Mouse (Mus musculus) heart, embryonic 16.5 days (tissue): ENCODE data around the gene Rpgrip1. TPM values are rescaled to one million over a fixed set of nuclear protein-coding genes. Genes with fewer than 3 reads are reported as not detected.
A peak's percentile ranks its signal among the peaks of the same experiment; 100 is the strongest.

ENCODE experiments used
- ATAC-seq: fragments of 200-750 bp; cut with Nextera tagmentation; replicated peaks from 2 replicates; pipeline ENCODE4 v1.8.0; 2017; ENCODE audit warnings: moderate number of reproducible peaks; ENCODE audit not compliant: insufficient read depth, low FRiP score; ENCODE audit errors: extremely low read depth
- H3K27ac ChIP-seq: fragments of 300-500 bp; sonication (generic); 2 replicates; pipeline ENCODE4 v1.5.1; 2014; ENCODE audit warnings: mild to moderate bottlenecking, low read length, control low read depth, moderate library complexity
- H3K27me3 ChIP-seq: fragments of 300-500 bp; sonication (generic); 2 replicates; pipeline ENCODE4 v1.6.1; 2014; ENCODE audit warnings: low read length, mixed read lengths; ENCODE audit not compliant: control insufficient read depth, insufficient read depth
- H3K36me3 ChIP-seq: fragments of 300-500 bp; sonication (generic); 2 replicates; pipeline ENCODE4 v1.6.1; 2014; ENCODE audit not compliant: control insufficient read depth, insufficient read depth
- H3K4me1 ChIP-seq: fragments of 300-500 bp; sonication (generic); 2 replicates; pipeline ENCODE4 v1.6.1; 2014; ENCODE audit warnings: low read length, mixed read lengths; ENCODE audit not compliant: control insufficient read depth, insufficient read depth
- H3K4me2 ChIP-seq: fragments of 300-500 bp; sonication (generic); 2 replicates; pipeline ENCODE4 v1.6.1; 2014; ENCODE audit warnings: low read depth, mild to moderate bottlenecking, control low read depth, low read length
- H3K4me3 ChIP-seq: fragments of 300-500 bp; sonication (generic); 2 replicates; pipeline ENCODE4 v1.5.1; 2014; ENCODE audit warnings: mild to moderate bottlenecking, control low read depth, low read length
- H3K9ac ChIP-seq: fragments of 300-500 bp; sonication (generic); 2 replicates; pipeline ENCODE4 v1.6.1; 2014; ENCODE audit warnings: low read length, control low read depth
- H3K9me3 ChIP-seq: fragments of 300-500 bp; sonication (generic); replicated peaks from 2 replicates; pipeline ENCODE4 v1.6.1; 2016; ENCODE audit warnings: low read length; ENCODE audit not compliant: control insufficient read depth
- WGBS: fragments of 180-500 bp; shearing (Covaris S2); extraction: QIAGEN DNeasy Blood & Tissue Kit; methylation state at CpG from one replicate; pipeline ENCODE4 v1.1.7; 2014; 5-methylcytosine and 5-hydroxymethylcytosine counted together
- polyA plus RNA-seq: library from polyadenylated mRNA; unstranded; fragments of >200 nt; fragmentation: Nextera tagmentation; extraction: Ambion mirVana; gene quantifications from 2 replicates; pipeline ENCODE4 v1.2.1, GENCODE M21; 2015

The Rpgrip1 gene
- polyA plus RNA-seq, 1 experiment from 2014 or later: 24.7 TPM

DNA sequence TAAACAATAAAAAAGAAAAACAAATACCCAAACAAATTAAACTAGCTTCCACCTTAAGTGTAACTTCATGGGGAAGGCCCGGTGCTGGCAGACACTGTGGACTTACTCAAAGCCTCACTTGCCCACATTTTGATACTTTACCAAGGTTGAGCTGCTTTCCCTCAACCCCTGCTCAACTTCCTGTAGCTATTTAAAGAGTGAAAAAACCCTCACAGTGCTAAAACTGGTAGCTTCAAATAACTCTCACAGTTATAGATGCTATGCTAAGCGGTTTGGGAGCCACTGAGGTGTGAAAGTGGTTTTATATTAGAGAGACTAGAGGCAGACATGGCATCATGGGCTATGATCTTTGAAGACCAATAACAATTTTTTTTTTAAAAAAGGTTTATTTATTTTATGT is 56.1 kb downstream of the Rpgrip1 start:
- ATAC-seq: no peak
- H3K9ac ChIP-seq: no peak overlapping the region

DNA sequence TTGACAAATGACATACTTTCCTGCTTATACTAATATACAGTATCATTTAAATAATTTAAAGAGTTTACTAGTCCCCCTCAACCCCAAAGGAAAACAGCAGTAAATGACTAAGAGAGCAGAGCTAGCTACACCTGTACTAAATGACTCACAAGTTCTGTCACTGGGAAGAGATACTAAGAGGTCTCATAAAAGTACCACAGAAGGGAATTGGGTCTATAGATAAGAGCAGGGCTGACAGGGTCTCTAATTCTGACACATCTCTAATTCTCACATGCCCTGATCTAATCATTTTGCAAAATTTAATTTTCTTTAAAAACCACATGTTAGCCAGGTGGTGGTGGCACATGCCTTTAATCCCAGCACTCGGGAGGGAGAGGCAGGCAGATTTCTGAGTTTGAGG is 78.3 kb downstream of the Rpgrip1 start:
- no peaks in the 10 kb centered on the region for H3K27me3 ChIP-seq
- ATAC-seq: no peak

More for the DNA sequence above, 56.1 kb downstream of the Rpgrip1 start:
- H3K36me3 ChIP-seq: peaks cover 52% of the 10 kb centered on the region
- H3K27me3 ChIP-seq: no peaks in the 10 kb centered on the region
- 79% methylated on average over 2 of the region's 2 CpGs for WGBS
- H3K27ac ChIP-seq: no peak overlapping the region
- H3K4me1 ChIP-seq: no peaks in the 10 kb centered on the region
- H3K9me3 ChIP-seq: no peaks in the 10 kb centered on the region
- H3K4me2 ChIP-seq: no peak overlapping the region
- H3K4me3 ChIP-seq: no peak overlapping the region

DNA sequence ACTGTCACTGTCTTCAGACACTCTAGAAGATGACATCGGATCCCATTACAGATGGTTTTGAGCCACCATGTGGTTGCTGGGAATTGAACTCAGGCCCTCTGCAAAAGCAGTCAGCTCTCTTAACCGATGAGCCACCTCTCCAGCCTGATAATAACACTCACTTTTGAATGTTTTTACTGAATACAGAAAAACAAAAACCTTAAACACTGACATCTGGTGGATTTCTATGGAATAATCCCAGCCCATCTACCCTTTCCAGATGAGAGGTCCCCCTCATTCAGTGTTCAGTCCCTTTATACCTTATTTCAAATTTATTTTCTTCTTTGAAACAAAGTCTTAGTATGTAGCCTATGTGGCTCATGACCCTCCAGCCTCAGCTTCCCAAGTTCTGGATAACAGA is 79.0 kb downstream of the Rpgrip1 start:
- 70% methylated on average over 2 of the region's 2 CpGs for WGBS
- no peak overlapping the region for H3K9ac ChIP-seq
- no peak for ATAC-seq
- no peak overlapping the region for H3K4me3 ChIP-seq
- H3K9me3 ChIP-seq: no peaks in the 10 kb centered on the region
- no peaks in the 10 kb centered on the region for H3K27me3 ChIP-seq
- H3K27ac ChIP-seq: no peak overlapping the region
- H3K4me2 ChIP-seq: no peak overlapping the region
- H3K4me1 ChIP-seq: 0 out of 2 replicates have a peak, but pooled peaks cover 5% of the 10 kb centered on the region
- H3K36me3 ChIP-seq: no peaks in the 10 kb centered on the region

More for the DNA sequence above, 78.3 kb downstream of the Rpgrip1 start:
- Histone ChIP-seq H3K36me3 (no peaks in the 10 kb centered on the region), H3K9me3 (no peaks in the 10 kb centered on the region), H3K4me2 (no peak overlapping the region), H3K9ac (no peak overlapping the region), H3K4me3 (no peak overlapping the region), H3K27ac (no peak overlapping the region), H3K4me1 (0 out of 2 replicates have a peak, but pooled peaks cover 5% of the 10 kb centered on the region)
- WGBS: 90% methylated on average over 1 of the region's 1 CpGs

DNA sequence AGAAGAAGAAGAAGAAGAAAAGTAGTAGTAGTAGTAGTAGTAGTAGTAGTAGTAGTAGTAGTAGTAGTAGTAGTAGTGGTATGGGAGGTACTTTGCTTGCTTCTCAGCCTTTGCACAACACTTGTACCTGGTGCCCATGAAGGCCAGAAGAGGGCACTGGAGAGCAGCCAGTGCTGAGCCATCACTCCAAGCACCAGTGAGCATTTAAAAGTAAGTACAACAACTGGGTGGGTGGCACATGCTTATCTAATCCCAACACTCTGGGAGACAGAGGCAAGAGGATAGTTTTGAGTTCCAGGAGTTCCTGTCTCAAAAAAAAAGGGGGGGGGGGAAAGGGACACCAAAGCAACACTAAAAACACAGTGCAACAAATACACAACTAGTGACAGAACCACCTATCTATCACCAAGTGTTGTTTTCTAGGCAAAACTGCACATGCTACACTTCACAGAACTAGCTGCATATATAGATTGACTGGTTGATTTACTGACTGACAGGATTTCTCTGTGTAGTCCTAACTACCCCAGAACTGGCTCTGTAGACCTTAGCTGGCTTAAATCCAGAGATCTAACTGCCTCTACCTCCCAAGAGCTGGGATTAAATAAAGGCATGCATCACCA is 80.3 kb downstream of the Rpgrip1 start:
- H3K4me1 ChIP-seq: peaks cover 9% of the 10 kb centered on the region
- no peaks in the 10 kb centered on the region for H3K27me3 ChIP-seq
- H3K4me3 ChIP-seq: no peak overlapping the region
- no peak for ATAC-seq
- H3K36me3 ChIP-seq: no peaks in the 10 kb centered on the region
- H3K4me2 ChIP-seq: no peak overlapping the region
- H3K9me3 ChIP-seq: no peaks in the 10 kb centered on the region
- no peak overlapping the region for H3K9ac ChIP-seq
- no peak overlapping the region for H3K27ac ChIP-seq

DNA sequence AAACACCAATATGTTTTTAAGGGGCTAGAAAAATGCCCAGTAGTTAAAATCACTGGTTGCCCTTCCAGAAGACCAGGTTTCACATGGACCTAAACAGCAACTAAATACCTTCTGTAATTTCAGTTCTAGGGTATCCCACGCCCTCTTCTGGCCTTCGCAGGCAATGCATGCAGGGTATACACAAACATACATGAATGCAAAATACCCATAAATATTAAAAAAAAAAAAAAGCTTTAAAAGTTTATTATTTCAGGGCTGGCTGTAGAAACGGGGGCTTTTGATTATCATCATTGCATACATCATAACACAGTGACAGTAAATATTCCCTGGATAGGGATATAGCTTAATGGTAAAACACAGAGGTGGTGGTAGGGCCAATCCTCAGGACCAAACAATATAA is 85.2 kb downstream of the Rpgrip1 start:
- Histone ChIP-seq H3K27me3 (no peaks in the 10 kb centered on the region), H3K4me1 (peaks cover 20% of the 10 kb centered on the region), H3K4me2 (peak overlapping the region; percentile 86), H3K9me3 (no peaks in the 10 kb centered on the region), H3K36me3 (peaks cover 12% of the 10 kb centered on the region), H3K9ac (peak overlapping the region; percentile 99; the same call in 1 of the 2 replicates), H3K4me3 (peak overlapping the region; percentile 100), H3K27ac (no peak overlapping the region)
- WGBS: 12% methylated on average over 3 of the region's 3 CpGs
- ATAC-seq: no peak

DNA sequence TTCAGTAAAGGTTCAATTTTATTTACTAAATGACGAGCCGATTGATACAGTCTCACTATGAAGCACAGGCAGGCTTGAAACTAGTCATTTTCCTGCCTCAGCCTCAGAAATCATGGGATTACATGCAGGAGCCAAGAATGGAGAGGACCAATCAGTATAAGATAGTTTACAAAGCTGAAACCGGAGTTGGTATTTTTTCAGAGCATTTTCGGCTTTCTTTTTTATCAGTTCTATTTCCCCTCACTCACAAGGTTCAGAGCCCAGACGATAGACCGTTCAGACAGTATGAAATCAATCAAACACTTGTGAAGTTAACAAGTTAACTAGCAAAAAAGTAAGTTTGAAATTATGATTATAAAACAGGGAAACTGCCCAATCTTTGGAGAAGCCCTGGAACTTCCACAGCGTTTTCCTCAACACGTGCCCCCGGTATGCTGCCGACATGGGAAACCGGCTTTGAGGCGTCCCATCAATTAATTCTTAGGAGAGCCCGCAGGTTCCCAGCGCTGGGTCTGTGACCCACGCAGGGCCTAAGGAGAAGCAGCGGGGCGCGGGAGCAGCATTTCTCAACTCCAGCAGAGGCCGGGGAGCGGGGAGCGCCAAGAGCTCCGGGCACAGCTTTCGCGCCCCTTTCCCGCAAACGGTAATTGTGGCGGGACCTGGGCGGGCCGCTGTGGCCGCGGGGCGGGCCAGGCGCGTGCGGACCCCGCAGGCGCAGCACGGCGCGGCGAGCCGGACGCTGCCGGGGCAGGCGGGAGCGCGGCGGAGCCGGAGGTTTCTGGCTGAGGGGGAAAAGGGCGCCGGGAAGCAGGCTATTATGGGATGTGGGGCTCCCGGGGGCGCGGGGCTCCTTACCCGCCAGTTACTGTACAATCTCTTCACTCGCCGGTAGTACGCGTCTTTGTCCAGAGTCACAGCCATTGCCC is 86.0 kb downstream of the Rpgrip1 start:
- H3K9ac ChIP-seq: peak overlapping the region; percentile 99
- H3K27ac ChIP-seq: peak overlapping the region; percentile 98
- WGBS: 1% methylated on average over 59 of the region's 59 CpGs
- ATAC-seq: peak; percentile 42
- H3K4me1 ChIP-seq: peaks cover 16% of the 10 kb centered on the region
- peaks cover 14% of the 10 kb centered on the region for H3K36me3 ChIP-seq
- H3K4me2 ChIP-seq: peak overlapping the region; percentile 86
- no peaks in the 10 kb centered on the region for H3K27me3 ChIP-seq
- H3K9me3 ChIP-seq: no peaks in the 10 kb centered on the region
- H3K4me3 ChIP-seq: peak overlapping the region; percentile 100

DNA sequence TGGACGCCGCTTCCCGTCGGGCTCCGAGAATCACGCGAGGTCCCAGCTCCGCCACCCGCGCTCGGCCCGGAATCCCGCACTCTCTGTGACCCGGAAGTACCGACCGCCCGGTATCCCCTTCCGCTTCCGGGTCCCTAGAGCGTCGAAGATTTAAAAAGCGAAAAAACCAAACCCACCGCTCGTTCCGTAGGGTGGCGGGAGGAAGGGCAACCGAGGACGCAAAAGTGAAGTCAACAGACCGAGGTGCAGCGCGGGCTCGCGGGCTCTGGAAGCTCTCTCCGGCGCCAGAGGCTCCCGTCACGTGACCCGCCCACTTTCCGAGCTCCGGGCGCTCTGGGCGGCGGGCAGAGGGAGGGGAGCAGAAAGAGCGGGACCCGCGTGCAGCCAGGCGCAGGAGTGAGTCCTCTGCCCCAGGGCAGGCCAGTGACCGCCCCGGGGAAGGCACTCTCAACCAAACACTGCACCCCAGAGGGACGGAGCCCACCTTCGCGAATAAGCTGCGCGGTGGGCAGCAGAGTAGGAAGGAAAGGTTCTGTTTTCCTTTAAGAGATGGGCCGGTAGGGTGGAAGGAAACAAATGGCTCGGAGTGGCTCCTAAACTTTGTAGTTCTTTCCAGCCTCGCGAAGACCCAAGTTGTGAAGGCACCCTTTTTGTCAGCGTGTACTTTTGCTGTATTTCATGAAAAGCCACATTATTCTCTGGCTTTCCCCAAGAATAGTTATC is 86.8 kb downstream of the Rpgrip1 start, which contains the start of gene Supt16:
Gene Supt16 (minus strand): TSS at position 261 of the 723 bp plus-strand sequence.
- Histone ChIP-seq H3K4me3 (peak within 1 kb of the TSS; percentile 100), H3K27ac (peak within 1 kb of the TSS; percentile 98), H3K27me3 (no peaks in the 10 kb centered on the region), H3K4me2 (peak within 1 kb of the TSS; percentile 86), H3K9me3 (no peaks in the 10 kb centered on the region), H3K4me1 (peaks cover 16% of the 10 kb centered on the region), H3K9ac (peak within 1 kb of the TSS; percentile 99), H3K36me3 (peaks cover 19% of the 10 kb centered on the region)
- ATAC-seq: peak; percentile 91
- WGBS: under 1% methylated on average over 59 of the region's 59 CpGs

DNA sequence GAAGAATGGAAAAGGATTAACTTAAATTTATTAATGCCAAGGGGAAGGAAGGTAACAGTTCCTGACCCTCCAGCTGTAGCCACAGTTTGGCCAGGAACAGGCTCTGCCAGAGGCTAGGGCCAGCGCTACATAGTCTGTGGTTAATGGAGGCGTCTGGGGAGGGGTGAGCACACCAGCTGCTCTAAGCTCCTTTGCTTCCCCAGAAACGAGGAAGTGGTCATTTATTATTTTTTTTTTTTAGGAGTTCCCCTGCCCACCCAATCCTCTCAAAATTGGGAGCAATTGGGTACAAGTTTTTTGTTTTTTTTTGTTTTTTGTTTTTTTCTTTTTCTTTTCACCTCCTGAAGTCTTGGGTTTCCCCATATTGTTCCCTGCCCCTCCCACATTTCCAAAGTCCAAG is 87.6 kb downstream of the Rpgrip1 start:
- Histone ChIP-seq H3K9me3 (no peaks in the 10 kb centered on the region), H3K36me3 (peaks cover 23% of the 10 kb centered on the region), H3K4me1 (peaks cover 16% of the 10 kb centered on the region), H3K9ac (peak overlapping the region; percentile 99), H3K4me2 (peak overlapping the region; percentile 70), H3K27me3 (no peaks in the 10 kb centered on the region), H3K27ac (no peak overlapping the region), H3K4me3 (0 out of 2 replicates have a peak overlapping the region, but pooled peaks have one; percentile 10)
- WGBS: 35% methylated on average over 3 of the region's 3 CpGs
- ATAC-seq: no peak
